Mouse (Mus musculus) cerebellum, adult 2 months (tissue): ENCODE results near the gene Trafd1.

Experiments used
- CTCF ChIP-seq: fragments of 200-500 bp; IDR thresholded peaks from 2 replicates; pipeline ENCODE4 v1.5.1; 2011; ENCODE audit warnings: low read depth, mild to moderate bottlenecking, control low read depth, low read length, moderate library complexity, borderline replicate concordance; ENCODE audit not compliant: insufficient read depth
- POLR2A ChIP-seq: fragments of 200-500 bp; IDR thresholded peaks from 2 replicates; pipeline ENCODE4 v1.6.1; 2011; ENCODE audit warnings: low read length, control low read depth, borderline replicate concordance; ENCODE audit not compliant: insufficient read depth

GRCm38 (mm10) chr5:121340965-121341473 lies 44.4 kb downstream of the Trafd1 start:
- TF ChIP-seq CTCF = no peak
- no peak for TF ChIP-seq POLR2A
